Mouse (Mus musculus) thymus, adult 2 months (tissue): Measurements from ENCODE around the gene Psmg1. TPM values are rescaled to one million over a fixed set of nuclear protein-coding genes. Genes with fewer than 3 reads are reported as not detected.
A peak's percentile ranks its signal among the peaks of the same experiment; 100 is the strongest.
"Not testable (repeated sequence)": the region's sequence is repeated elsewhere in the genome, so short reads cannot be mapped to it uniquely, and the experiment has no call there.

ENCODE experiments used
- DNase-seq: peaks from one replicate; pipeline ENCODE4 v3.0.0; 2021
- H3K27ac ChIP-seq: fragments of 200-500 bp; 2 replicates; pipeline ENCODE4 v1.5.1; 2012; ENCODE audit warnings: low read length, control low read depth; ENCODE audit not compliant: control insufficient read depth, insufficient read depth
- H3K27me3 ChIP-seq: fragments of 200-500 bp; 2 replicates; pipeline ENCODE4 v1.6.1; 2012; ENCODE audit warnings: mild to moderate bottlenecking, low read length, moderate library complexity, mixed read lengths; ENCODE audit not compliant: control insufficient read depth, insufficient read depth
- H3K36me3 ChIP-seq: fragments of 200-500 bp; 2 replicates; pipeline ENCODE4 v1.6.1; 2012; ENCODE audit warnings: mild to moderate bottlenecking, low read length, moderate library complexity; ENCODE audit not compliant: control insufficient read depth, insufficient read depth
- H3K4me1 ChIP-seq: fragments of 200-500 bp; replicated peaks from 2 replicates; pipeline ENCODE4 v1.6.1; 2012; ENCODE audit warnings: low read length; ENCODE audit not compliant: control insufficient read depth, insufficient read depth
- H3K4me3 ChIP-seq: fragments of 200-500 bp; 2 replicates; pipeline ENCODE4 v1.5.1; 2012; ENCODE audit warnings: mild to moderate bottlenecking, low read length, control low read depth, moderate library complexity; ENCODE audit not compliant: control insufficient read depth, insufficient read depth
- CTCF ChIP-seq: fragments of 200-500 bp; IDR thresholded peaks from 2 replicates; pipeline ENCODE4 v1.5.1; 2012; ENCODE audit warnings: mild to moderate bottlenecking, control low read depth, low read length, moderate library complexity, borderline replicate concordance; ENCODE audit not compliant: control insufficient read depth, poor library complexity, insufficient read depth; ENCODE audit errors: extremely low read depth
- POLR2A ChIP-seq: fragments of 200-500 bp; IDR thresholded peaks from 2 replicates; pipeline ENCODE4 v1.6.1; 2012; ENCODE audit warnings: mild to moderate bottlenecking, low read length, control low read depth, moderate library complexity; ENCODE audit not compliant: control insufficient read depth, poor library complexity, insufficient read depth; ENCODE audit errors: extremely low read depth
- WGBS: fragments of 180-500 bp; shearing (Covaris S2); methylation state at CpG from one replicate; pipeline ENCODE4 v1.1.7; 2018; 5-methylcytosine and 5-hydroxymethylcytosine counted together
- polyA plus RNA-seq: library from polyadenylated mRNA; depleted of rRNA; stranded (reverse); fragments of >200 nt; gene quantifications from 2 replicates; pipeline ENCODE4 v1.2.3, GENCODE M21; 2012

Psmg1 gene
- polyA plus RNA-seq, 1 experiment = 35.9 TPM

GRCm38 (mm10) chr16:96025244-96025643, 34.5 kb upstream of the Psmg1 start:
- no peaks in the 10 kb centered on the region for H3K4me1 ChIP-seq
- WGBS = 87% methylated on average over 3 of the region's 3 CpGs
- no peak for TF ChIP-seq CTCF
- no peak for TF ChIP-seq POLR2A
- H3K4me3 ChIP-seq = no peak overlapping the region
- DNase-seq = no peak
- H3K36me3 ChIP-seq = peaks cover 82% of the 10 kb centered on the region
- no peaks in the 10 kb centered on the region for H3K27me3 ChIP-seq
- H3K27ac ChIP-seq = no peak overlapping the region

DNA sequence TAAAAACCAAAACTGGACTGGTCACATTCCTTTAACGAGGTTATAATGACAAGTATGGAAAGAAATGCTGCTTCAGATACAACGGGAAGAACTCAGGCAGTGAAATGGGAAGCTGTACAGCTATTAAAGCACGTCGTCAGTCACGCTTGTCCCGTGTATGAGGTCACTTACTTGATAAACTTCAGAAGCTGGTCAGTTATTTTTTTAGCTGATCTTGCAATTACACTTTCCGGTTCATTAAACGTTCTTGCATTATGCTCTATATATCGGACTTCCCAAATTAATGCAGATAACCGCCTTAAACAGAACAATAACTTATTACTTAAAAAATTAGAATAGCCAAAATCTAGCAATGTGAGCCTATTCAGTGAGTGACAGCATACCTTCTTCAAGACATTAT, 30.3 kb upstream of the Psmg1 start:
- Histone ChIP-seq H3K4me3 (no peak overlapping the region), H3K36me3 (peaks cover 81% of the 10 kb centered on the region), H3K27me3 (no peaks in the 10 kb centered on the region), H3K27ac (no peak overlapping the region), H3K4me1 (no peaks in the 10 kb centered on the region)
- TF ChIP-seq CTCF (no peak), POLR2A (no peak)
- WGBS = 95% methylated on average over 10 of the region's 10 CpGs
- no peak for DNase-seq

- DNase-seq, H3K4me1 ChIP-seq, H3K27me3 ChIP-seq, H3K27ac ChIP-seq, H3K4me3 ChIP-seq: not testable (repeated sequence)
- no CpG with 5 or more reads among the region's 10 CpGs for WGBS
- H3K36me3 ChIP-seq = peaks cover 22% of the 10 kb centered on the region
Measured at GRCm38 (mm10) chr16:96009124-96009523, 18.4 kb upstream of the Psmg1 start.

GRCm38 (mm10) chr16:96004278-96004677, 13.5 kb upstream of the Psmg1 start:
- H3K27me3 ChIP-seq, H3K4me1 ChIP-seq, H3K27ac ChIP-seq, H3K4me3 ChIP-seq, DNase-seq: not testable (repeated sequence)
- H3K36me3 ChIP-seq = peaks cover 35% of the 10 kb centered on the region
- no CpG with 5 or more reads among the region's 10 CpGs for WGBS

DNA sequence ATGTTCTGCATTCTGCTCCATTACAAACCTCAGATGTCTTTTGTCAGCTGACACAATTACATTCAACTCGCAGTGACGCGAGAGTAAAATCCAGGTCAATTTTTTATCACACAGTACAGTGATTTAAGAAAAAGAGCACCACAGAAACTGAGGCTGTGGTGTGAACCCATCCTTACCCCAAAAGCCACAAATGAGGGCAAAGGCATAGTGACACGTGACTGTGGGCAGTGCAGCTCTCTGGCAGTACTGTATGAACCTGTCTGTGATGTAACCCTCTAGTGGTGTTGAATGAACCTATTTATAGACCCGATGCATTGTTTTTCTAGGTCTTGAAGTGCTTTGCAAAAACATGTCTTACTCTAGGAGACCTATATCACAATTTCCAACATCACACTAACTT, 8.5 kb upstream of the Psmg1 start:
- Histone ChIP-seq H3K27me3 (no peaks in the 10 kb centered on the region), H3K27ac (no peak overlapping the region), H3K4me1 (0 out of 2 replicates have a peak, but pooled peaks cover 6% of the 10 kb centered on the region), H3K4me3 (no peak overlapping the region), H3K36me3 (peaks cover 25% of the 10 kb centered on the region)
- peak; percentile 45 for DNase-seq
- 13% methylated on average over 5 of the region's 5 CpGs for WGBS
- TF ChIP-seq CTCF (no peak), POLR2A (no peak)

DNA sequence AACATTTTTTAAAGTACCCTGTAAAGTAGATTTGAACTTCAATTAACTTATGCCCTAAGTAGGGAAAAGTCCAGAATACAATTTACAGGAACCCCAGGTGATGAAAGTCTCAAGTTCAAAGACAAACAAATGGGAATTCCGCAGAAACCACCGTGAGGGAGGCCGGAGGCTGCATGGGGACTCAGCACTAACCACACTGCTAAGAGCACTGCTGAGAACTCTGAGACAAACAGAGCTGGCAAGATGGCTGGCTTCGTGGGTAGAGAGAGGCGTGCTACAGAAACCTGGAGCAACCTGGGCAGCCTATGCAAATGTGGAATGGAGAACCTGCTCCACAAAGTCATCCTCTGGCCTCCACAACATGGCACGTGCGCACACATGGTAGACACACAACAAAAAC, 5.4 kb upstream of the Psmg1 start:
- WGBS = 93% methylated on average over 7 of the region's 7 CpGs
- no peak for TF ChIP-seq POLR2A
- no peak for TF ChIP-seq CTCF
- Histone ChIP-seq H3K36me3 (peaks cover 8% of the 10 kb centered on the region), H3K4me1 (0 out of 2 replicates have a peak, but pooled peaks cover 6% of the 10 kb centered on the region), H3K27me3 (no peaks in the 10 kb centered on the region), H3K27ac (no peak overlapping the region), H3K4me3 (no peak overlapping the region)
- DNase-seq = no peak

- H3K27ac ChIP-seq, H3K36me3 ChIP-seq, DNase-seq, H3K4me3 ChIP-seq, H3K27me3 ChIP-seq, H3K4me1 ChIP-seq: not testable (repeated sequence)
- WGBS = 6% methylated on average over 4 of the region's 4 CpGs
Measured at GRCm38 (mm10) chr16:95994576-95994975, 3.8 kb upstream of the Psmg1 start.
